Mouse (Mus musculus): Measurements from ENCODE around the gene Spata5.

GRCm38 (mm10) chr3:37586731-37587578 is 167.3 kb downstream of the Spata5 start:
- TF ChIP-seq CTCF (IDR thresholded peaks at IDR 0.05; ENCODE audit: extremely low read depth, insufficient read length, insufficient replicate concordance, low read depth, low read length): no peak
- TF ChIP-seq POLR2A (IDR thresholded peaks at IDR 0.05; ENCODE audit: low read depth, low read length): no peak

Measured in small intestine, adult 2 months (tissue).